Mouse (Mus musculus): ENCODE measurements around the gene 5330417C22Rik.

GRCm38 (mm10) chr3:108454172-108454571 lies 82.2 kb downstream of the 5330417C22Rik start:
- TF ChIP-seq CTCF (IDR thresholded peaks at IDR 0.05; ENCODE audit: borderline replicate concordance, control insufficient read depth, extremely low read depth, insufficient read depth, low read length, poor library complexity) (no peak), POLR2A (IDR thresholded peaks at IDR 0.05; ENCODE audit: control insufficient read depth, extremely low read depth, insufficient read depth, low read length, poor library complexity) (no peak)
